Mouse (Mus musculus): ENCODE data around the gene Plekhg6.

- TF ChIP-seq POLR2A (IDR thresholded peaks at IDR 0.05; ENCODE audit: low read depth, low read length) (no peak; the same call in 1 of the 2 replicates), CTCF (IDR thresholded peaks at IDR 0.05; ENCODE audit: extremely low read depth, insufficient read length, insufficient replicate concordance, low read depth, low read length) (no peak)
These were observed 26.0 kb downstream of the Plekhg6 start for GRCm38 (mm10) chr6:125354352-125355151.
